ENCODE assay signal across 10 mouse cellular contexts in genomic region chr6:38921095-38921809, GRCm38 (mm10). TPM values are rescaled to one million over a fixed set of nuclear protein-coding genes. Genes with fewer than 3 reads are reported as not detected.
DNase-seq lines count a peak whose midpoint lies in the region; ATAC-seq lines count a peak whose summit lies in the region.
"Had no signal": no experiment of that assay in that cellular context is flagged by ENCODE, and none has a peak within 500 bp of the region (broad histone marks: within the 10 kb centered on the region; RNA-seq: fewer than 3 reads in every experiment).

No protein-coding gene starts in this region.

- no peak overlapping the region for H3K9ac ChIP-seq in heart, embryonic 11.5 days (ENCODE audit: low read depth, low read length)
- peak overlapping the region; percentile 54 for H3K9ac ChIP-seq in liver, embryonic 15.5 days

- H3K4me1 ChIP-seq in heart, embryonic 11.5 days (ENCODE audit: control insufficient read depth, insufficient read depth, low read length), result peaks cover 35% of the 10 kb centered on the region
- H3K4me1 ChIP-seq in liver, embryonic 15.5 days (replicated peaks), result peaks cover 98% of the 10 kb centered on the region

- no peak overlapping the region for H3K4me3 ChIP-seq in heart, embryonic 11.5 days (ENCODE audit: low read depth, low read length)
- peak overlapping the region; percentile 20 for H3K4me3 ChIP-seq in liver, embryonic 15.5 days (replicated peaks)

- no peak overlapping the region; the same call in 1 of the 2 replicates for H3K4me2 ChIP-seq in heart, embryonic 11.5 days
- H3K4me2 ChIP-seq in liver, embryonic 15.5 days, result peak overlapping the region; percentile 58

- intact Hi-C loops in heart, postnatal 10 days (cut with DNase I), result no loop called here
- intact Hi-C loops in left cerebral cortex, postnatal 10 days (cut with DNase I), result no loop called here

- H3K36me3 ChIP-seq in heart, embryonic 11.5 days (ENCODE audit: control insufficient read depth, insufficient read depth, low read length), result no peaks in the 10 kb centered on the region
- no peaks in the 10 kb centered on the region for H3K36me3 ChIP-seq in liver, embryonic 15.5 days (replicated peaks)

- no peaks in the 10 kb centered on the region for H3K9me3 ChIP-seq in heart, embryonic 11.5 days (replicated peaks; ENCODE audit: control insufficient read depth, low read length)
- no peaks in the 10 kb centered on the region for H3K9me3 ChIP-seq in liver, embryonic 15.5 days (replicated peaks)

- H3K27ac ChIP-seq in heart, embryonic 11.5 days (ENCODE audit: low read depth, low read length), result peak overlapping the region; percentile 71
- peak overlapping the region; percentile 100 for H3K27ac ChIP-seq in liver, embryonic 15.5 days (replicated peaks)

- no peaks in the 10 kb centered on the region for H3K27me3 ChIP-seq in heart, embryonic 11.5 days (ENCODE audit: control insufficient read depth, insufficient read depth, low read length)
- no peaks in the 10 kb centered on the region for H3K27me3 ChIP-seq in liver, embryonic 15.5 days

- DNase-seq in heart, postnatal 10 days, result no peak
- DNase-seq in spleen, postnatal 10 days (ENCODE audit: low spot score in 2 of 2), result peak; percentile 39 to 49
- no peak for DNase-seq in spleen, adult 18-20 months
- no peak for DNase-seq in MN1 (ENCODE audit: low spot score)
- no peak for DNase-seq in layer of hippocampus, postnatal 14 days (ENCODE audit: low spot score in 2 of 2)
- DNase-seq in left cerebral cortex, postnatal 10 days (ENCODE audit: extremely low spot score in 1 of 2, low spot score in 2 of 2), result no peak
- DNase-seq: cerebellum, postnatal 36 days; gastrocnemius, postnatal 25 days had no signal

- ATAC-seq in heart, embryonic 11.5 days (replicated peaks; ENCODE audit: insufficient number of reproducible peaks, low FRiP score, low TSS enrichment), result no peak
- ATAC-seq in liver, embryonic 15.5 days (ENCODE audit: insufficient read depth), result peak; percentile 56

- 44% methylated on average over 17 of the region's 17 CpGs for WGBS in heart, embryonic 11.5 days (ENCODE audit: insufficient replicate concordance)
- 37% methylated on average over 17 of the region's 17 CpGs for WGBS in liver, embryonic 15.5 days (ENCODE audit: insufficient replicate concordance)

RNA-seq across cellular contexts. Expression of gene Hipk2, which starts 45.3 kb away (rescaled TPM):
- 15.1 and 18.9 TPM in 2 replicates for polyA plus RNA-seq in heart, embryonic 11.5 days (2014; fragmentation: Nextera tagmentation; extraction: Ambion mirVana)
- total RNA-seq in heart, postnatal 10 days (2021), result 10 to 100 TPM; 73.7 to 80.5 TPM
- 18.0 and 23.4 TPM in 2 replicates for polyA plus RNA-seq in liver, embryonic 15.5 days (2015; fragmentation: Nextera tagmentation; extraction: Ambion mirVana)
- total RNA-seq in layer of hippocampus, postnatal 14 days (2021), result 10 to 100 TPM; 60.4 to 62.3 TPM
- total RNA-seq in left cerebral cortex, postnatal 10 days (2021), result 10 to 100 TPM; 44.6 to 45.9 TPM

RNA-seq across cellular contexts. Expression of gene Tbxas1, which starts 46.0 kb away (rescaled TPM):
- polyA plus RNA-seq in heart, embryonic 11.5 days (2014; fragmentation: Nextera tagmentation; extraction: Ambion mirVana), result 1.7 and 2.4 TPM in 2 replicates
- total RNA-seq in heart, postnatal 10 days (2021), result 1 to 10 TPM; 1.0 to 1.4 TPM
- polyA plus RNA-seq in liver, embryonic 15.5 days (2015; fragmentation: Nextera tagmentation; extraction: Ambion mirVana), result 9.0 and 10.4 TPM in 2 replicates
- 1 to 10 TPM; 1.9 to 3.1 TPM for total RNA-seq in layer of hippocampus, postnatal 14 days (2021)
- total RNA-seq in left cerebral cortex, postnatal 10 days (2021), result 1 to 10 TPM; 2.1 to 2.9 TPM

Comparison
In these comparisons a context has a peak if more than half of its experiments do, and no peak if none do; other contexts are left out.
1. DNase-seq: peak in spleen, postnatal 10 days (2 of 2); none in heart, postnatal 10 days (0 of 2), spleen, adult 18-20 months (0 of 2), MN1 (single experiment), layer of hippocampus, postnatal 14 days (0 of 2) and left cerebral cortex, postnatal 10 days (0 of 2).